Mouse (Mus musculus): ENCODE results near the gene Rsph10b. TPM values are rescaled to one million over a fixed set of nuclear protein-coding genes. Genes with fewer than 3 reads are reported as not detected.

The Rsph10b gene
- polyA plus RNA-seq, 1 experiment from 2014 or later = 5.7 TPM

GRCm38 (mm10) chr5:143916221-143916620 is 16.6 kb upstream of the Rsph10b start:
- no peaks in the 10 kb centered on the region for H3K9me3 ChIP-seq (replicated peaks)
- no peak overlapping the region for H3K9ac ChIP-seq (replicated peaks)
- H3K4me3 ChIP-seq (replicated peaks) = no peak overlapping the region
- no peaks in the 10 kb centered on the region for H3K27me3 ChIP-seq (replicated peaks)
- H3K36me3 ChIP-seq = peaks cover 51% of the 10 kb centered on the region
- no peak for ATAC-seq (ENCODE audit: low FRiP score)
- H3K4me2 ChIP-seq = no peak overlapping the region
- H3K27ac ChIP-seq (replicated peaks) = no peak overlapping the region
- 94% methylated on average over 9 of the region's 9 CpGs for WGBS
- peaks cover under 1% of the 10 kb centered on the region for H3K4me1 ChIP-seq

- WGBS = 48% methylated on average over 5 of the region's 5 CpGs
Observed at GRCm38 (mm10) chr5:143917418-143917817, 15.4 kb upstream of the Rsph10b start.

GRCm38 (mm10) chr5:143918120-143918519 is 14.7 kb upstream of the Rsph10b start:
- Histone ChIP-seq H3K4me1 (no peaks in the 10 kb centered on the region), H3K36me3 (peaks cover 65% of the 10 kb centered on the region), H3K4me3 (replicated peaks) (no peak overlapping the region), H3K4me2 (no peak overlapping the region), H3K27me3 (replicated peaks) (no peaks in the 10 kb centered on the region), H3K9ac (replicated peaks) (no peak overlapping the region), H3K9me3 (replicated peaks) (no peaks in the 10 kb centered on the region), H3K27ac (replicated peaks) (no peak overlapping the region)
- 94% methylated on average over 3 of the region's 3 CpGs for WGBS
- no peak for ATAC-seq (ENCODE audit: low FRiP score)

More at GRCm38 (mm10) chr5:143917418-143917817, 15.4 kb upstream of the Rsph10b start:
- no peaks in the 10 kb centered on the region for H3K27me3 ChIP-seq (replicated peaks)
- H3K9me3 ChIP-seq (replicated peaks) = no peaks in the 10 kb centered on the region
- no peak overlapping the region for H3K9ac ChIP-seq (replicated peaks)
- ATAC-seq (ENCODE audit: low FRiP score) = no peak
- H3K4me3 ChIP-seq (replicated peaks) = no peak overlapping the region
- no peaks in the 10 kb centered on the region for H3K4me1 ChIP-seq
- no peak overlapping the region for H3K27ac ChIP-seq (replicated peaks)
- H3K4me2 ChIP-seq = no peak overlapping the region
- peaks cover 59% of the 10 kb centered on the region for H3K36me3 ChIP-seq

- WGBS = 91% methylated on average over 6 of the region's 6 CpGs
- Histone ChIP-seq H3K36me3 (peaks cover 84% of the 10 kb centered on the region), H3K4me3 (replicated peaks) (no peak overlapping the region), H3K4me1 (no peaks in the 10 kb centered on the region), H3K9ac (replicated peaks) (no peak overlapping the region), H3K27ac (replicated peaks) (no peak overlapping the region), H3K27me3 (replicated peaks) (no peaks in the 10 kb centered on the region), H3K9me3 (replicated peaks) (no peaks in the 10 kb centered on the region), H3K4me2 (no peak overlapping the region)
- no peak for ATAC-seq (ENCODE audit: low FRiP score)
Observed at GRCm38 (mm10) chr5:143924781-143925452, 7.9 kb upstream of the Rsph10b start.

- WGBS = 98% methylated on average over 8 of the region's 8 CpGs
- peaks cover 83% of the 10 kb centered on the region for H3K36me3 ChIP-seq
Observed at GRCm38 (mm10) chr5:143927875-143928274, 5.0 kb upstream of the Rsph10b start, which contains the start of gene Gm42421. Gm42421 (plus strand) TSS chr5:143928175.

GRCm38 (mm10) chr5:143929291-143929690 is 3.5 kb upstream of the Rsph10b start:
- Histone ChIP-seq H3K4me3 (replicated peaks) (no peak overlapping the region), H3K27me3 (replicated peaks) (no peaks in the 10 kb centered on the region), H3K36me3 (peaks cover 70% of the 10 kb centered on the region), H3K9me3 (replicated peaks) (no peaks in the 10 kb centered on the region), H3K9ac (replicated peaks) (no peak overlapping the region), H3K27ac (replicated peaks) (no peak overlapping the region), H3K4me2 (no peak overlapping the region), H3K4me1 (no peaks in the 10 kb centered on the region)
- no peak for ATAC-seq (ENCODE audit: low FRiP score)
- 95% methylated on average over 4 of the region's 4 CpGs for WGBS

More at GRCm38 (mm10) chr5:143927875-143928274, 5.0 kb upstream of the Rsph10b start, which contains the start of gene Gm42421:
- Histone ChIP-seq H3K4me1 (no peaks in the 10 kb centered on the region), H3K4me3 (replicated peaks) (no peak within 1 kb of the TSS), H3K27ac (replicated peaks) (no peak within 1 kb of the TSS), H3K27me3 (replicated peaks) (no peaks in the 10 kb centered on the region), H3K4me2 (no peak within 1 kb of the TSS), H3K9me3 (replicated peaks) (no peaks in the 10 kb centered on the region), H3K9ac (replicated peaks) (no peak within 1 kb of the TSS)
- no peak for ATAC-seq (ENCODE audit: low FRiP score)

GRCm38 (mm10) chr5:143930656-143931055 is 2.2 kb upstream of the Rsph10b start:
- Histone ChIP-seq H3K36me3 (peaks cover 57% of the 10 kb centered on the region), H3K4me1 (no peaks in the 10 kb centered on the region), H3K9me3 (replicated peaks) (no peaks in the 10 kb centered on the region), H3K9ac (replicated peaks) (no peak overlapping the region), H3K4me2 (no peak overlapping the region), H3K4me3 (replicated peaks) (no peak overlapping the region), H3K27me3 (replicated peaks) (no peaks in the 10 kb centered on the region), H3K27ac (replicated peaks) (no peak overlapping the region)
- WGBS = 94% methylated on average over 12 of the region's 12 CpGs
- no peak for ATAC-seq (ENCODE audit: low FRiP score)

- no peak overlapping the region for H3K9ac ChIP-seq (replicated peaks)
- H3K4me2 ChIP-seq = no peak overlapping the region
- H3K36me3 ChIP-seq = peaks cover 43% of the 10 kb centered on the region
- no peaks in the 10 kb centered on the region for H3K27me3 ChIP-seq (replicated peaks)
- WGBS = 85% methylated on average over 6 of the region's 6 CpGs
- no peak for ATAC-seq (ENCODE audit: low FRiP score)
- no peak overlapping the region for H3K4me3 ChIP-seq (replicated peaks)
- H3K4me1 ChIP-seq = no peaks in the 10 kb centered on the region
- no peak overlapping the region for H3K27ac ChIP-seq (replicated peaks)
- H3K9me3 ChIP-seq (replicated peaks) = no peaks in the 10 kb centered on the region
Observed at GRCm38 (mm10) chr5:143931863-143932580, 813 bp upstream of the Rsph10b start.

GRCm38 (mm10) chr5:143933414-143933813 is 579 bp downstream of the Rsph10b start:
- ATAC-seq (ENCODE audit: low FRiP score) = no peak
- Histone ChIP-seq H3K36me3 (peaks cover 36% of the 10 kb centered on the region), H3K4me1 (no peaks in the 10 kb centered on the region), H3K4me3 (replicated peaks) (0 out of 2 replicates have a peak overlapping the region, but pooled peaks have one; percentile 11), H3K4me2 (peak overlapping the region; percentile 19; the same call in 1 of the 2 replicates), H3K27ac (replicated peaks) (no peak overlapping the region), H3K27me3 (replicated peaks) (no peaks in the 10 kb centered on the region), H3K9me3 (replicated peaks) (no peaks in the 10 kb centered on the region), H3K9ac (replicated peaks) (no peak overlapping the region)
- WGBS = 88% methylated on average over 11 of the region's 11 CpGs

- no peak overlapping the region for H3K9ac ChIP-seq (replicated peaks)
- no peaks in the 10 kb centered on the region for H3K4me1 ChIP-seq
- H3K27ac ChIP-seq (replicated peaks) = no peak overlapping the region
- 83% methylated on average over 1 of the region's 1 CpGs for WGBS
- no peaks in the 10 kb centered on the region for H3K9me3 ChIP-seq (replicated peaks)
- no peak overlapping the region for H3K4me3 ChIP-seq (replicated peaks)
- H3K36me3 ChIP-seq = peaks cover 31% of the 10 kb centered on the region
- H3K27me3 ChIP-seq (replicated peaks) = no peaks in the 10 kb centered on the region
- ATAC-seq (ENCODE audit: low FRiP score) = no peak
- no peak overlapping the region for H3K4me2 ChIP-seq
Observed at GRCm38 (mm10) chr5:143933875-143934274, 1.0 kb downstream of the Rsph10b start.

GRCm38 (mm10) chr5:143936156-143936555 is 3.3 kb downstream of the Rsph10b start:
- Histone ChIP-seq H3K4me1 (no peaks in the 10 kb centered on the region), H3K4me3 (replicated peaks) (no peak overlapping the region), H3K9ac (replicated peaks) (no peak overlapping the region), H3K9me3 (replicated peaks) (no peaks in the 10 kb centered on the region), H3K4me2 (no peak overlapping the region), H3K27me3 (replicated peaks) (no peaks in the 10 kb centered on the region), H3K27ac (replicated peaks) (no peak overlapping the region), H3K36me3 (peaks cover 11% of the 10 kb centered on the region)
- 87% methylated on average over 9 of the region's 9 CpGs for WGBS
- no peak for ATAC-seq (ENCODE audit: low FRiP score)

GRCm38 (mm10) chr5:143941588-143941987 is 8.8 kb downstream of the Rsph10b start:
- Histone ChIP-seq H3K9me3 (replicated peaks) (no peaks in the 10 kb centered on the region), H3K27me3 (replicated peaks) (no peaks in the 10 kb centered on the region), H3K36me3 (no peaks in the 10 kb centered on the region), H3K4me3 (replicated peaks) (no peak overlapping the region), H3K4me1 (no peaks in the 10 kb centered on the region), H3K4me2 (no peak overlapping the region), H3K9ac (replicated peaks) (no peak overlapping the region), H3K27ac (replicated peaks) (no peak overlapping the region)
- WGBS = 31% methylated on average over 10 of the region's 10 CpGs
- no peak for ATAC-seq (ENCODE audit: low FRiP score)

All from neural tube, embryonic 15.5 days (tissue).